Mouse (Mus musculus) hindlimb bud, embryonic 11.5 days (tissue): ENCODE results near the gene Slc10a6.

ENCODE experiments used
- DNase-seq: peaks from one replicate; pipeline ENCODE4 v3.0.0-alpha.2; 2012; ENCODE audit warnings: low read depth, low spot score; ENCODE audit errors: extremely low spot score

Gene Slc10a6

GRCm38 (mm10) chr5:103560546-103560945, 68.7 kb downstream of the Slc10a6 start:
- DNase-seq, result no peak
